Mouse (Mus musculus): Measurements from ENCODE around the gene Ankrd53. TPM values are rescaled to one million over a fixed set of nuclear protein-coding genes. Genes with fewer than 3 reads are reported as not detected.

Gene Ankrd53
- total RNA-seq (2021), result not detected
- long read RNA-seq, experiment 1, partial matches to known transcripts, result 0 of 4 reads
- long read RNA-seq, experiment 1, other reads (novel, unspliced or antisense), result 4 of 4 reads
- long read RNA-seq, experiment 2, result 0 reads

GRCm38 (mm10) chr6:83762344-83762743 is at the start of gene Ankrd53:
TSS of gene Ankrd53 (plus strand) at chr6:83762644.
- no peak for DNase-seq (ENCODE audit: low spot score in 2 of 2)

GRCm38 (mm10) chr6:83713271-83714136 is 48.9 kb upstream of the Ankrd53 start:
- DNase-seq (ENCODE audit: low spot score in 2 of 2), result no peak

GRCm38 (mm10) chr6:83714221-83715123 is 48.0 kb upstream of the Ankrd53 start:
- DNase-seq (ENCODE audit: low spot score in 2 of 2), result no peak

- no peak for DNase-seq (ENCODE audit: low spot score in 2 of 2)
These were observed 46.8 kb upstream of the Ankrd53 start for GRCm38 (mm10) chr6:83715461-83716196.

- DNase-seq (ENCODE audit: low spot score in 2 of 2), result no peak
These were observed 45.4 kb upstream of the Ankrd53 start for GRCm38 (mm10) chr6:83717026-83717425.

GRCm38 (mm10) chr6:83722526-83722925 is 39.9 kb upstream of the Ankrd53 start:
- DNase-seq (ENCODE audit: low spot score in 2 of 2), result no peak

- no peak for DNase-seq (ENCODE audit: low spot score in 2 of 2)
These were observed 35.3 kb upstream of the Ankrd53 start for GRCm38 (mm10) chr6:83727178-83727577.

- no peak for DNase-seq (ENCODE audit: low spot score in 2 of 2)
These were observed 34.0 kb upstream of the Ankrd53 start for GRCm38 (mm10) chr6:83728488-83728887.

- no peak for DNase-seq (ENCODE audit: low spot score in 2 of 2)
These were observed 33.0 kb upstream of the Ankrd53 start for GRCm38 (mm10) chr6:83729350-83729970.

- DNase-seq (ENCODE audit: low spot score in 2 of 2), result peak; percentile 33 to 52
These were observed 31.3 kb upstream of the Ankrd53 start for GRCm38 (mm10) chr6:83731128-83731527.

- DNase-seq (ENCODE audit: low spot score in 2 of 2), result no peak
These were observed 25.1 kb upstream of the Ankrd53 start for GRCm38 (mm10) chr6:83737311-83737710.

GRCm38 (mm10) chr6:83738596-83738995 is 23.8 kb upstream of the Ankrd53 start:
- no peak for DNase-seq (ENCODE audit: low spot score in 2 of 2)

GRCm38 (mm10) chr6:83742761-83743160 is 19.7 kb upstream of the Ankrd53 start, which contains the start of gene Atp6v1b1:
TSS of gene Atp6v1b1 (plus strand) at chr6:83742990.
- no peak for DNase-seq (ENCODE audit: low spot score in 2 of 2)

- DNase-seq (ENCODE audit: low spot score in 2 of 2), result no peak
These were observed 19.2 kb upstream of the Ankrd53 start for GRCm38 (mm10) chr6:83743212-83743611.

- DNase-seq (ENCODE audit: low spot score in 2 of 2), result no peak
These were observed 18.3 kb upstream of the Ankrd53 start for GRCm38 (mm10) chr6:83744126-83744525.

- no peak for DNase-seq (ENCODE audit: low spot score in 2 of 2)
These were observed 17.9 kb upstream of the Ankrd53 start for GRCm38 (mm10) chr6:83744557-83744956.

- DNase-seq (ENCODE audit: low spot score in 2 of 2), result no peak
These were observed 17.0 kb upstream of the Ankrd53 start for GRCm38 (mm10) chr6:83745466-83745865.

GRCm38 (mm10) chr6:83749286-83749685 is 13.2 kb upstream of the Ankrd53 start:
- DNase-seq (ENCODE audit: low spot score in 2 of 2), result no peak

- DNase-seq (ENCODE audit: low spot score in 2 of 2), result peak; percentile 54 to 75
These were observed 12.2 kb upstream of the Ankrd53 start for GRCm38 (mm10) chr6:83750171-83750684.

GRCm38 (mm10) chr6:83756051-83756450 is 6.4 kb upstream of the Ankrd53 start:
- no peak for DNase-seq (ENCODE audit: low spot score in 2 of 2)
